Mouse (Mus musculus): Measurements from ENCODE around the gene Lypla2.
"Not testable (repeated sequence)": the region's sequence is repeated elsewhere in the genome, so short reads cannot be mapped to it uniquely, and the experiment has no call there.

Gene Lypla2

DNA sequence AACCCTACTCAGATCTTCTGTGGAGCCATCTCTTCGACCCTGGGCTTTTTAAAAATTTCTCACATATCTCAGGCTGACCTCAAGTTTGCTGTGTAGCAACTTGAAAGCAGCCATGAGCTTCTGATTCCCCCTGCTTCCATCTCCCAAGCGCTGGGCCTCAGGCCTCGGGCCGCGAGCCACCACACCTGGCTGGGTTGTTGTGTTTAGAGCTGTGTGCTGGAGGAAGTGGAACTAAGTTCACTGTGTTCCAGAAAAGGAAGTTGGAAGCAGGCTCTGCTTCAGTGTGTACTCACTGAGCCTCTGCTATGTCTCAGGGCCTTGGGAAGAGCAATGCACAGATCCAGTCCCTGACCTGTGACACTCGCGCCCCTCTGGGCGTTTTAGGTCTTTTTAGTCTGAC lies 24.3 kb downstream of the Lypla2 start:
- DNase-seq, result no peak

- no peak for DNase-seq
These were observed 25.6 kb downstream of the Lypla2 start for GRCm38 (mm10) chr4:135946659-135947301.

GRCm38 (mm10) chr4:135946278-135946658 lies 26.2 kb downstream of the Lypla2 start, which contains the start of gene Hmgcl:
Hmgcl (plus strand) TSS chr4:135946448.
- peak; percentile 96 to 97 for DNase-seq

DNA sequence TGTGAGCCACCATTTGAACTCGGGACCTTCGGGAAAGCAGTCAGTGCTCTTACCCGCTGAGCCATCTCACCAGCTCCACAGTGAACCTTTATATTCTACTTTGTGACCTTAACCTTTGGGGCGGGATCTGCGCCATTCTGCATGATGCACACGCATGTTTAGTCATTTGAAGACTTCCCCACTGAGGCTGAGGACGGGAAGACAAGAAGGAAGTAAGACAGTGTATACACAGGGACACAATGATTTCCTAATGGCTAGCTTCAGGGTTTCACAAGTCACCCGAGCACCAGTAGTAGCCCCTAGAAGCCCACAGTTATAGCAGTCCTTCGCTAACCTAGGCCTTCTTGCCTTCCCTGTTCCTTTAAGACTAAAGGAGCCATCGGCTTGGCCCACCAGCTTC lies 26.7 kb downstream of the Lypla2 start:
- no peak for DNase-seq

GRCm38 (mm10) chr4:135943389-135943788 lies 29.0 kb downstream of the Lypla2 start:
- no peak for DNase-seq

DNA sequence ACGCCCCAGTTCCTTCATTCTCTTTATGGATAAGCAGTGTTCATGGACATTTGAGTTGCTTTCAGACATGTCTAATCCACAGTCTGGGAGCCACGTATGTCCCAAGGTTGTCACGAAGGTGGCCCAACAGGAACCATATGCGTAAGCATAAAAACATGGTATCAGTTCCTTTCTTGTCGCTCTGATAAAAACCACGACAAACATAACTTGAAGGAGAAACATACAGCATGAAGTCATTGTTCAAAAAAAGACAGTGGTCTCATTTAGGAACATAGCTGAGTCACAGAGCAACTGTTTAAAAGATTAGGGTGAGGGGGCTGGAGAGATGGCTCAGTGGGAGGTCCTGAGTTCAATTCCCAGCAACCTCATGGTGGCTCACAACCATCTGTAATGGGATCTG lies 30.2 kb downstream of the Lypla2 start:
- DNase-seq, result no peak

- not testable (repeated sequence) for DNase-seq
These were observed 31.4 kb downstream of the Lypla2 start for GRCm38 (mm10) chr4:135941026-135941425.

DNA sequence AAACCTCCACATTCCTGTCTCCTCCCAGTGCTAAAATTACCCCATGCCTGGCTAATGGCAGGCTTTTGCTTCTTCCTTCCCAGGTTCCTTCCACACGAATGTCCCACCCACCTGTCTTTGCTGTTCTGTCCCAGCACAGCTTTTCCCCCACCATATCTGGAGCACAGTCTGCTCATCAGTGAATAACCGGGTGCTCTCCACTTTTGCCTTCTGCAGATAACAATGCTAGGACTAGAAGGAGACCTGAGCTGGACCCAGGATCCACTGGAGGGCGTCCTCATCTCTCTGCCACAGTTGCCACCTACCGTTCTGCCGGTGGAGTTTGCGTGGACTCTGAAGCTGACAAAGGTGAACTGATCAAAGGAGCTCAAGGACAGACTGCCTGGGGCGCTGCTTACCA lies 33.6 kb downstream of the Lypla2 start:
- no peak for DNase-seq

GRCm38 (mm10) chr4:135935502-135935901 lies 36.9 kb downstream of the Lypla2 start:
- DNase-seq, result peak in 1 of 2 experiments; percentile 57

DNA sequence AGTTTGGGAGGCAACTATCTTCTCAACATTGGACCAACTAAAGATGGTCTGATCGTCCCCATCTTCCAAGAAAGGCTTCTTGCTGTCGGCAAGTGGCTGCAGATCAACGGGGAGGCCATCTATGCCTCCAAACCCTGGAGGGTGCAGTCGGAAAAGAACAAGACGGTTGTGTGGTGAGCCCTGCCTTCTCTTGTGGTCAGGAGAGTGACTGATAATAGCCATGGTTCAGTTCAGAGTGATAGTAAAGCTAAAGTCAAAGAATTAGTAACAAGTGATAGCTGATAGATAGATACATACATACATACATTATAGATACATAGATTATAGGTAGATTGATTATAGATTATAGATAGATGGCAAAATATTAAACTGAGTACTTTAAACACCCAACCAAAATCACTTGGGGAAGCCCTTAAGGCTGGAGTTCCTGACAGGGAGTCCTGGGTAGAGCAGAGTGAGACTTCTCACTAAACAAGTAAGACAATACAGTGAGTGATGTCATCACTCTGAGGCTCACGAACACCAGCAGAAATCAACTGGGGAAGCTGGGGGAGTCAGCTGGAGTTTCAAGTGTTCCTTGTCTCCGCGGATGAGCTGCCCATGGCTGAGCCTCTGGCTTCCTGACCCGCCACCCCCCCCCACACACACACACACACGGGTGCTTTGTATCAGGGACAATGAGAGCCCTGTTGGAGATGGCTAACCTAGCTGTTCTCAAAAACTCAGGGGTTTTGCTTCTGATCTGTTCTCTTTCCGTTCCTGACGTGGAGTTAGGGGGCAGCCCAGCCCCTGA lies 37.5 kb downstream of the Lypla2 start:
- no peak for DNase-seq

DNA sequence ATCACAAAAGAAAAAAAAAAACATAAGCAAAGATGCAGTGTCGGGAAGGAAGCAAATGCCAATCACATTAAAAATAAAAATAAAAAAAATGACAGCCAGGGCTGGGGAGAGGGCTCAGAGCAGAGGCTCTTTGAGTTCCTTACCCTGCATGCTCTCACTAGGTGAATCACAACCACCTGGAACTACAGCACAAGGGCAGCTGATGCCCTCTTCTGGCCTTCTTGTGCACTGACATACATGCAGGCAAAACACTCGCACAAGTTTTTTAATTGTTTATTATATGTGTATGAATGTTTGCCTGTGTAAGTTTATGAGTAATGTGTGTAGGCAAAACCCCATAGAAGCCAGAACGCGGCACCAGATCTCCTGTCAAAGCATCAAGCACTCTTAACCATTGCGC lies 40.6 kb downstream of the Lypla2 start:
- DNase-seq, result peak in 1 of 2 experiments; percentile 35

DNA sequence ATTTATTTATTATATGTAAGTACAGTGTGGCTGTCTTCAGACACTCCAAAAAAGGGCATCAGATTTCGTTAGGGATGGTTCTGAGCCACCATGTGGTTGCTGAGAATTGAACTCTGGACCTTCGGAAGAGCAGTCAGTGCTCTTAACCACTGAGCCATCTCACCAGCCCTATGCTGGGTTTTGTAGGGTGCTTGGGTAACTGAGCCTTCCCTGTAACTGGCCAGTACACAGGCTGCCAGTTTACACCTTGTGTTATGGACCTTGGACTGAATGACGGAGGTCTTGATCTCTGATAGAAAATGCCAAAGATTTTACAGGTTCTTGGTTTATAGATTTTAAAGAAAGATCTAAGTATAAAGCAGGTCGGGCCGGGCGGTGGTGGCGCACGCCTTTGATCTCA lies 42.2 kb downstream of the Lypla2 start:
- no peak for DNase-seq

DNA sequence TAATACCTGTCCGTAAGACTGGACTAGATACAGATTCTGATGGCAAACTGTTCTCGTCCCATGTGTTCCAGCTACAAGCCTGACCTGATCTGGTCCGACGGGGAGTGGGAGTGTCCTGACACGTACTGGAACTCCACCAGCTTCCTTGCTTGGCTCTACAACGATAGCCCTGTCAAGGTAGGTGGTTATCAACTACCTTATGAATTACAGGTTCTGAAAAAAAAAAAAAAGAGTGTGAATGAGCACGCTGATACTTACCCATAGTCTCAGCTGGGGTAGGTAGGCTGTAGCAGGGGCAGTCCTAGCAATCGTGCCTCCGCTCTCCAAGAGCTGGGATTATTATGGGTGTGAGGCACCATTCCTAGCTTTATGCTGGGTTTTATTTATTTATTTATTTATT lies 42.6 kb downstream of the Lypla2 start:
- no peak for DNase-seq

DNA sequence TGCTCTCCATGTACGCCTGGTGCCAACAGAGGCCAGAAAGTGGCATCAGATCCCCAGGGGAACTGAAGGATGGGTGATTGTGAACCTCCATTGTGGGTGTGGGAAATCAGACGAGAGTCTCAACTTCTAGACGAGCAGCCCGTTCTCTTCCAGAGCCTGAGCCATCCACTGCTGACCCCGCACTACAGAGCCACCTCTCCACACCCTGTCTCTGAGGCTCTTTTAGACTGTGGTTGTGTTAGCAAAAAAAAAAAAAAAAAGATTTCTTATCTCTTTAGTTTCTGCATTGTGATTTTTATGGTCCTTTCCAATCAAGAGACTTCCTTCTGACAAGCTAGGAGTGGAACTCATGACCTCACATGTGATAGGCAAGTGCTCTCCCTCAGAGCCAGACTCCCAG lies 43.0 kb downstream of the Lypla2 start:
- no peak for DNase-seq

DNA sequence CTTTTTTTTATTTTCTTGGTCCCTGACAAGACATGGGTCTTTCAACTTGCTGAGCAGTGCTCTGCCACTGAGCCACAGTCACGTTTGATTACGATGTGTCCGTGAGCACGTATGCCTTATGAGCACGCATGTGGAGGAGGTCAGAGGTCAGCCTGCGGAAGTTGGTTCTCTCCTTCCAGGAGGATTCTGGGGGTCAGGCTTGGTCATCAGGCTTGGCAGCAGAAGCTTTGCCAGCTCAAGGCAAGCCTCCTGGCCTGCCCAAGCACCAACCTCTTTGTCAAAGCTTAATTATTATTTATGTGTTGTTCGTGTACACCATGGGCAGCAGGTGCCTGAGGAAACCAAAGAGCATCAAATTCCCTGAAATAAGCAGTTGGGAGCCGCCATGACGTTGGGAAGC lies 44.0 kb downstream of the Lypla2 start:
- no peak for DNase-seq

GRCm38 (mm10) chr4:135926861-135927260 lies 45.6 kb downstream of the Lypla2 start:
- no peak for DNase-seq

DNA sequence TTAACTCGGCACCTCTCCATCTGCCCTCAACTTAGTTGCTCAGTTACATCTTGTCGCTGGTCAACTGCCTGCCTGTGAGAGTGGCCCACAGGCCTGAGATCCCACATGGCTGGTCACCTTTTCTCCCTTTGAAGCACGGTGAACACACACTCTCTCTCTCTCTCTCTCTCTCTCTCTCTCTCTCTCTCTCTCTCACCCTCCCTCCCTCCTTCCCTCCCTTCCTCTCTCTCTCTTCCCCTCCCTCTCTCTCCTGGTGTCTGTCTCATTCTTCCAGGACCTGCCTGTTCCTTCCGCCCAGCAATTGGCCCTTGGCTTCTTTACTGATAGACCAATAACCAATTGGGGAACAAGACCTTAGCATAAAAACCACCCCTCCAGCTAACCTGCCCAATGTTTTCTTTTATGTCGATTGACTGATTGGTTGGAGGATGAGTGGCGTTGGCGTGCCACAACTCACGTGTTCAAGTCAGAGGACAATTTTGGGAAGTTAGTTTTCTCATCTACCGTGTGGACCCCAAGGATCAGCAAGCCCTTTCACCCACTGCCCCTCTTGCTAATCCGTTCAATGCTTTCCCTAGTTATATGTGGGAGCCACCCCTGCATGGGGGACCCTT lies 46.1 kb downstream of the Lypla2 start:
- no peak for DNase-seq

DNA sequence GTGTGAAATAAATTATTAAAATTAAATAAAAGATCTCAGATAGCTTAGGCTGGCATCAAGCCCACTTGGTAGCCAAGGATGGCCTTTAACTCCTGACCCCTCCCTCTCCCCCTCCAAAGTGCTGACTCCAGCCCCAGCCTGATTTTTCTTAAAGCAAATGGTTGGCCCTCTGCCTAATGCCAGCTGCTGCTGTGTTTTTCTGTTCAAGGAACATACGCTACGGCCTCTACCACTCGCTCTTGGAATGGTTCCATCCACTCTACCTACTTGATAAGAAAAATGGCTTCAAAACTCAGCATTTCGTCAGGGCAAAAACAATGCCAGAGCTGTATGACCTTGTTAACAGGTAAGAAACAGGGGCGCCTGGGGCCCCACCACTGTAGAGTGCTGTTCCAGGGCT lies 47.1 kb downstream of the Lypla2 start:
- DNase-seq, result no peak

GRCm38 (mm10) chr4:135924418-135924817 lies 48.0 kb downstream of the Lypla2 start:
- DNase-seq, result no peak

GRCm38 (mm10) chr4:135922190-135922589 lies 50.2 kb downstream of the Lypla2 start:
- no peak for DNase-seq

GRCm38 (mm10) chr4:135921257-135922120 lies 50.9 kb downstream of the Lypla2 start:
- peak in 1 of 2 experiments; percentile 39 for DNase-seq

GRCm38 (mm10) chr4:135920304-135921241 lies 51.9 kb downstream of the Lypla2 start, which contains the start of gene Fuca1:
Fuca1 (plus strand) TSS chr4:135920735.
- peak; percentile 96 to 98 for DNase-seq
